Mouse (Mus musculus) ovary, postnatal 14 days (tissue): ENCODE data around the gene Rpl7l1.
"Not testable (repeated sequence)": the region's sequence is repeated elsewhere in the genome, so short reads cannot be mapped to it uniquely, and the experiment has no call there.

Source experiments
- DNase-seq: peaks from one replicate; pipeline ENCODE4 v3.0.0; 2022; ENCODE audit warnings: low spot score

Rpl7l1 gene

GRCm38 (mm10) chr17:46782341-46783221 lies at the start of gene Rpl7l1:
Gene Rpl7l1, minus strand, starts transcription at chr17:46782672.
- DNase-seq: peak; percentile 89

GRCm38 (mm10) chr17:46829856-46830535 lies 47.5 kb upstream of the Rpl7l1 start:
- DNase-seq: no peak

- DNase-seq: no peak
These were observed 46.5 kb upstream of the Rpl7l1 start for GRCm38 (mm10) chr17:46828935-46829334.

- no peak for DNase-seq
These were observed 40.6 kb upstream of the Rpl7l1 start for GRCm38 (mm10) chr17:46823091-46823490.

GRCm38 (mm10) chr17:46820628-46821027 lies 38.2 kb upstream of the Rpl7l1 start:
- DNase-seq: no peak

- DNase-seq: no peak
These were observed 35.3 kb upstream of the Rpl7l1 start for GRCm38 (mm10) chr17:46817734-46818158.

- DNase-seq: no peak
These were observed 33.8 kb upstream of the Rpl7l1 start for GRCm38 (mm10) chr17:46816306-46816705.

GRCm38 (mm10) chr17:46814497-46814896 lies 32.0 kb upstream of the Rpl7l1 start:
- no peak for DNase-seq

GRCm38 (mm10) chr17:46813637-46814036 lies 31.2 kb upstream of the Rpl7l1 start:
- DNase-seq: no peak

GRCm38 (mm10) chr17:46812442-46812841 lies 30.0 kb upstream of the Rpl7l1 start:
- no peak for DNase-seq

- DNase-seq: no peak
These were observed 28.2 kb upstream of the Rpl7l1 start for GRCm38 (mm10) chr17:46810672-46811071.

- no peak for DNase-seq
These were observed 26.8 kb upstream of the Rpl7l1 start for GRCm38 (mm10) chr17:46809131-46809830.

- no peak for DNase-seq
These were observed 25.9 kb upstream of the Rpl7l1 start for GRCm38 (mm10) chr17:46808376-46808775.

GRCm38 (mm10) chr17:46801761-46802160 lies 19.3 kb upstream of the Rpl7l1 start:
- no peak for DNase-seq

- DNase-seq: no peak
These were observed 17.2 kb upstream of the Rpl7l1 start for GRCm38 (mm10) chr17:46799680-46800079.

- DNase-seq: no peak
These were observed 14.9 kb upstream of the Rpl7l1 start for GRCm38 (mm10) chr17:46797386-46797785.

- no peak for DNase-seq
These were observed 14.3 kb upstream of the Rpl7l1 start for GRCm38 (mm10) chr17:46796743-46797142.

- no peak for DNase-seq
These were observed 10.5 kb upstream of the Rpl7l1 start for GRCm38 (mm10) chr17:46792963-46793362.

- not testable (repeated sequence) for DNase-seq
These were observed 5.5 kb upstream of the Rpl7l1 start for GRCm38 (mm10) chr17:46787974-46788373.

GRCm38 (mm10) chr17:46786952-46787351 lies 4.5 kb upstream of the Rpl7l1 start:
- no peak for DNase-seq

GRCm38 (mm10) chr17:46783222-46783565 lies 722 bp upstream of the Rpl7l1 start:
- no peak for DNase-seq

- DNase-seq: no peak
These were observed 596 bp downstream of the Rpl7l1 start for GRCm38 (mm10) chr17:46781876-46782275.

GRCm38 (mm10) chr17:46776087-46776486 lies 6.4 kb downstream of the Rpl7l1 start:
- DNase-seq: no peak
